Mouse (Mus musculus) subcutaneous adipose tissue, adult 2 months (tissue): ENCODE data around the gene Gm20422. TPM values are rescaled to one million over a fixed set of nuclear protein-coding genes. Genes with fewer than 3 reads are reported as not detected.

Experiments used
- polyA plus RNA-seq: library from polyadenylated mRNA; depleted of rRNA; stranded (reverse); fragments of >200 nt; gene quantifications from 2 replicates; pipeline ENCODE4 v1.2.3, GENCODE M21; 2012; ENCODE audit warnings: low replicate concordance; rRNA removed

The Gm20422 gene
- polyA plus RNA-seq = 1.1 and 2.3 TPM in 2 replicates

DNA sequence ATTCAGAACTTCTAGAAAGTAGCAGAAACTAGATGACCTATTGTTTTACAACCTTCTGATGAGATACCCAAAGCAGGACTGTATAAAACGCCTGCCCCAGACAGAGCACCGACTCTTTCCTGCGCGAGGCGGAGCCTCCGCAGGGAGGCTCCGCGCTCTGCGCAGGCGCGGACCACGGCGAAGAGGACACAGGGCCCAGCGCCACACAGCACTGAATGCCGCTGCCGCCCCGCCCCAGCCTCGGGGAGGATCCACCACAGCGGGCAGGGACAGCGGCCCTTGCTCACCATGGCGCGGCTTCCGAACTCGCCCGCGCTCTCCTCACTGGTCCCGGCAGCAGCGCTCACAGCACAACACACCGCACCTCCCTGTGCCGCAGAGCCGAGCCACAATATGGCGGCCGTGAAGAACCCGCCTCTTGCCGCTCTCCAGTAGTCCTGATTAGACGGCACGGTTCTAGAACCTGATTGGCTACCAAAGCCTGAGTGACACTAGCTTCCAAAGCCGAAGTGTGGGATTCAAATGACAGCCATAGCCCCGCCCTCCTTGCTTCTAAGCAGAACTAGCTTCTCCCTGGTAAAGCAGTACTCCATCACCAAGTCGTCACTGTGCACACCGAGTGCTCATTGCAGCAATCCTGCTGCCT, at the start of gene Gm20422:
Gm20422 (minus strand) TSS at position 384 of the 646 bp plus-strand sequence.

DNA sequence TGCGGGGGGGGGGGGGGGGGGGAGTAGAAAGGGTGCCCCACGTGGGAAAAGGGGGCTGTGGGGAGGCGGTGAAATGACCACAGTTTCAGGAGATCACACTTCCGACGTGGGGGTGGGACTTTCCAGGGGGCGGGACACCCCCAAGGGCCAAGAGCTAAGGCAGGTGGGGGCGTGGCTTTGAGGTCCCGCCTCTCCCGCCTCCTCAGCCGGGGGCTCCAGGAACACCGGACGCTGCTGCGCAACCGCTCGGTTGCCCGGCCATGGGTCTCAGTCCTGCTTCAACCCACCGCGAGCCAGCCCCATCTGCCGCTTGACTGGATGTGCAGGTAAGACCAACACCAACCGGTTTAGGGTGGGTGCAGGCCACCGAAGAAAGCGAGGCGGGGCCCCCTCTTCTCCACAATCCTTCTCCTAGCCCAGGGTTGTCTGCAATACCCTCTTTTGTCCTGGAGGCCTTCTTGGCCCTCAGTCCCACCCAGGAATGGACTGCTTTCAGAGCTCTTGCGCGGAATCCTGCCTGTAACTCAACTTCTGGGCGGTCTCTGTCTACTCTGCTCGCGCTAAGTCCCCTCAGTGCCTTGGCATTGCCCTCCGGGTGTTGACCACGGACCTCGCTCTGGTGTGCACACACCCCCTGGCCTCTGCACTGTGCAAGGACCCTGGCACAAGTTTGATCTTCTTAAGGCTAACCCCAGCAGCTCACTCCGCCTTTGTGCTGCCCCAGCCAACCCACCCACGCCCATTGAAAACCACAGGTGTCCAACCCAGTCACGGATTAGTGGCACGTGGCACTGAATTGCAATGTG, 47.9 kb upstream of the Gm20422 start, which contains the start of gene Lpar2:
Lpar2 (plus strand) TSS at position 44 of the 806 bp plus-strand sequence.

DNA sequence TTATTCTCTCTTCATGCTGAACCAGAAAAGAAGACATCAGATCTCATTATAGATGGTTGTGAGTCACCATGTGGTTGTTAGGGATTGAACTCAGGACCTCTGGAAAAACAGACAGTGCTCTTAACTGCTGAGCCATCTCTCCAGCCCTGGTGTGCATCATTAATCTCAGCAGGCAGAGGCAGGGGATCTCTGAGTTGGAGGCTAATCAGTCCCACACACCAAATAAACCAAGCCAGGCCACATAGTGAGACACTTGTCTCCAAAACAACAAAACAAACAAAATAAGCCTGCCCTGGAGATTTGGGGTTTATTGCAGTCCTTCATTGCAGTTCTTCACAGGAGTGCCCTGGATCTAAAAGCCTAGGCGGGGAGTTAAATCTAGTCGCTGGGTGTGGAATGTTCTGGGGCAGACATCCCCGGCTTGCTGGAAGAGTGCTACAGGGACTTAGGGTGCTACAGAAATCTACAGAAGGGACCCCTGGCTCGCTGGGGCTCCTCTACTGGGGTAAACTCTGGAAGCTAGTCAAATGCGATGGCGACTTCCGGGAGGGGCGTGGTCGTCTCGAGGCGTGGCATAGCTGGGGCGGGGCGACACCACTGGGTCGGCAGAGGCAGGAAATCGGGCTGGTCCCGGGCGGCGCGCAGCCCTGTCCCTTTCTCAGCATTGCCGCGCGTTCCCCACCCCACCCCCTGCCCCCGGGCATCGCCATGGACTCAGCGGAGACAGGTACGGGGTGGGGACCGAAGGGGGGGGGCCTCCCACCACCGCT, 33.6 kb upstream of the Gm20422 start, which contains the start of gene Gmip:
Gmip (plus strand) TSS at position 586 of the 770 bp plus-strand sequence.

DNA sequence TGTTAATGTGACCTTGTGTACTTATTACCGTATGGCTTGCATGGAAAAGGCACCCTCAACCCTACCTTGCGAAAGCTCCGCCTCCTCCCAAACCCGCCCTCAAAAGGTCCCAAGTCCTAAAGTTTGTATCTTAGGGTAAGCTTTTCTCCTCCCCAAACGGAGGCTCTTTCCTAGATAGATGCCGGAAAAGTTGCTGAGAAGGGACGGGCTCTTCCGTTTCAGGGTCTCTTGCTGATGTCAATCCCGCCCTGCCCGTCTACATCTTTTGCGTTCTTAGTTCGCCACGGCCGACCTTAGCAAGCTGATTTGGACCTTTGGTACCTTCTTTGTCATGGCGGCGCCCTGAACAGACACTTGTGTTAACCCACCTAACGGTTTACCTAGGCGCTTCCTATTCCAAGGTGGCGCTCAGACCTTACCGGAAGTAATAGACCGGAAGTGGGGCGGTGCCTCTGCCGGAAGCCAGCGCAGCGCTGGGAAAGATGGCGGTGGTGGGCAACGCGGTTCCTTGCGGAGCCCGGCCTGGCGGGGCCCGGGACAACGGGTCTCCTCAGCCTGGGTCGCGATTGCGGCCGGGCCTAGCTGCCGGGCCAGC, 16.2 kb upstream of the Gm20422 start, which contains the start of the genes Atp13a1 and Zfp866:
Atp13a1 (plus strand) TSS at position 391 of the 595 bp plus-strand sequence.
Zfp866 (minus strand) TSS at position 406 of the 595 bp plus-strand sequence.

DNA sequence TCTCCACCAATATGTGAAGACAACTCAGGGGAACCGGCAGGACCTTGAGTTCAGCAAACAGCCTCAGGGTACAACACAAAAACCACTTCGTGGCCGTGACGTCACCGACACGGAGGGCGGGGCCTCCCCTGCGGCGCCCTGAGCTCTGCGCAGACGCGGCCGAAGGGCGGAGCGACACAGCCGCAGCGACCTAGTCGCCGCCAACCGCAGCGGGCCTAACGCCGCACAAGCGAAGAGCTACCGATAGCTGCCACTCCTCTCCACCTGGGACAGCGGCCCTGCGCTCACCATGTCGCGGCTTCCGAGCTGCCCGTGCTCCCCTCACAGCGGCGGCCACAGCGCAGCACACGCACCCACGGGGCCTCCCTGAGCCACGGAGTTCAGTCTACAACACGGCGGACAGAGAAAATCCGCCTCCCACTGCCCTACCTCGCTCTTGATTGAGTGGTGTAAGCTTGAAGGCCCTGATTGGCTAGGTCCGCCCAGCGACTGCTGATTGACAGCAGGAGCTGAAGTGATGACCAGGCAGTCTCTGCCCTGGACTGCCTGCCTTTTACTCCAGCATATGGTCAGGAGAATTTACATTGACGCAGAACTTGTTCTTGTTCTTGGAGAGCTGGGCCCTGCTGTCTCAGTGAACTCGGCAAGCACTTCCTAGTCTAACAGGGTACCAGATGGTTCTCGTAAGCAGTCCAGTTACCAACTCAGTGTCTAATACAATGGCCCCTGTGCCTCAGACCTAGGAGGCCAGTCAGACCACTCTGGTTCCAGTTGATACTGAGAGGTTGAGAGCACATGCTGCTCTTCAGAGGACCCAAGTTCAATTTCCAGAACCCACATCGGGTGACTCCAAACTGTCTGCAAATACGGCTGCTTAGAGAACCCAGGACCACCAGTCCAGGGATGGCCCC, 24.9 kb downstream of the Gm20422 start, which contains the start of gene Zfp963:
Zfp963 (minus strand) TSS at position 427 of the 911 bp plus-strand sequence.

DNA sequence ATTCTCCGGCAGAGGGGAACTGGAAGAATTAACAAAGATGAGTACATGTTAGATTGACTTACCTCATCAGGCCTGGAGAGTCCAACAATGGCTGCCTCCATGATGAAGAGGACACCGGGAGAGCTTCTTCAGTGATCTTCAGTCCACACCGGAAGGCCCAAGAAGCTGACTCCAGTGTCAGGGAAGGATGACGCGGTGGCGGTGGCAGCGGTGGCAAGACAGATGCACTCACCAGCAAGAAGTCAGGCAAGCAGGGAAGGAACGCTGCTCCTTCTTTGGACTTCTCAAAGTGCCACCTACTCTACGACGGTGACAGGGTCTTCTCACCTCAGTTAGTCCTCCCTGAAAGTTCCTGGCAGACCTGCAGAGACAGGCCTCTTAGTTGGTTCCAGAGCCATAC, 64.1 kb downstream of the Gm20422 start, which contains the start of gene Zfp869:
Zfp869 (minus strand) TSS at position 101 of the 400 bp plus-strand sequence.

Other genes with a start within 250 kb of the Gm20422 start
- gene Zfp868, start 149.3 kb downstream of the Gm20422 start, polyA plus RNA-seq = 6.5 and 6.6 TPM in 2 replicates
- 1.0 and 2.0 TPM in 2 replicates for gene Zfp964, start 120.4 kb downstream of the Gm20422 start, polyA plus RNA-seq
- gene Zfp869, start 64.2 kb downstream of the Gm20422 start, polyA plus RNA-seq = 4.0 and 5.9 TPM in 2 replicates
- 1.5 and 2.5 TPM in 2 replicates for gene Zfp963, start 24.9 kb downstream of the Gm20422 start, polyA plus RNA-seq
- 45.6 and 98.1 TPM in 2 replicates for gene Atp13a1, start 16.3 kb upstream of the Gm20422 start, polyA plus RNA-seq
- gene Zfp866, start 16.3 kb upstream of the Gm20422 start, polyA plus RNA-seq = 8.4 and 17.9 TPM in 2 replicates
- 25.8 and 73.1 TPM in 2 replicates for gene Gmip, start 33.8 kb upstream of the Gm20422 start, polyA plus RNA-seq
- 0.34 and 5.2 TPM in 2 replicates for gene Lpar2, start 47.5 kb upstream of the Gm20422 start, polyA plus RNA-seq
- 0.79 and 5.2 TPM in 2 replicates for gene Pbx4, start 57.6 kb upstream of the Gm20422 start, polyA plus RNA-seq
- gene Cilp2, start 112.8 kb upstream of the Gm20422 start, polyA plus RNA-seq = 0.07 and 0.41 TPM in 2 replicates
- gene Tssk6, start 127.3 kb upstream of the Gm20422 start, polyA plus RNA-seq = 0.56 and 1.2 TPM in 2 replicates
- 124 and 130 TPM in 2 replicates for gene Ndufa13, start 127.7 kb upstream of the Gm20422 start, polyA plus RNA-seq
- gene Yjefn3, start 127.8 kb upstream of the Gm20422 start, polyA plus RNA-seq = 3.1 and 5.2 TPM in 2 replicates
- 50.7 and 79.7 TPM in 2 replicates for gene Gatad2a, start 221.5 kb upstream of the Gm20422 start, polyA plus RNA-seq